Mouse (Mus musculus) liver, embryonic 16.5 days (tissue): Measurements from ENCODE around the gene Chrna1. TPM values are rescaled to one million over a fixed set of nuclear protein-coding genes. Genes with fewer than 3 reads are reported as not detected.

Experiments
- ATAC-seq: fragments of 200-750 bp; cut with Nextera tagmentation; 2 replicates; pipeline ENCODE4 v1.8.0; 2017; ENCODE audit warnings: low read depth, mild to moderate bottlenecking, moderate number of reproducible peaks, moderate library complexity
- H3K27ac ChIP-seq: fragments of 300-500 bp; sonication (generic); 2 replicates; pipeline ENCODE4 v1.5.1; 2014; ENCODE audit warnings: mild to moderate bottlenecking, low read length
- H3K27me3 ChIP-seq: fragments of 300-500 bp; sonication (generic); 2 replicates; pipeline ENCODE4 v1.6.1; 2014; ENCODE audit warnings: low read depth, low read length, mixed read lengths; ENCODE audit not compliant: control insufficient read depth, insufficient read depth
- H3K36me3 ChIP-seq: fragments of 300-500 bp; sonication (generic); 2 replicates; pipeline ENCODE4 v1.6.1; 2014; ENCODE audit warnings: mild to moderate bottlenecking; ENCODE audit not compliant: control insufficient read depth, insufficient read depth
- H3K4me1 ChIP-seq: fragments of 300-500 bp; sonication (generic); 2 replicates; pipeline ENCODE4 v1.6.1; 2014; ENCODE audit warnings: low read depth, low read length, mixed read lengths; ENCODE audit not compliant: control insufficient read depth
- H3K4me2 ChIP-seq: fragments of 300-500 bp; sonication (generic); 2 replicates; pipeline ENCODE4 v1.6.1; 2014; ENCODE audit warnings: low read depth, low read length, mixed read lengths
- H3K4me3 ChIP-seq: fragments of 300-500 bp; sonication (generic); 2 replicates; pipeline ENCODE4 v1.5.1; 2014; ENCODE audit warnings: low read depth, mild to moderate bottlenecking, low read length
- H3K9ac ChIP-seq: fragments of 300-500 bp; sonication (generic); 2 replicates; pipeline ENCODE4 v1.6.1; 2014; ENCODE audit warnings: low read depth, low read length
- H3K9me3 ChIP-seq: fragments of 300-500 bp; sonication (generic); replicated peaks from 2 replicates; pipeline ENCODE4 v1.6.1; 2016; ENCODE audit warnings: low read length; ENCODE audit not compliant: control insufficient read depth
- WGBS: fragments of 180-500 bp; shearing (Covaris S2); extraction: QIAGEN DNeasy Blood & Tissue Kit; methylation state at CpG from one replicate; pipeline ENCODE4 v1.1.7; 2014; ENCODE audit not compliant: insufficient replicate concordance; 5-methylcytosine and 5-hydroxymethylcytosine counted together
- polyA plus RNA-seq: library from polyadenylated mRNA; unstranded; fragments of >200 nt; fragmentation: Nextera tagmentation; extraction: Ambion mirVana; gene quantifications from 2 replicates; pipeline ENCODE4 v1.2.1, GENCODE M21; 2015

Gene Chrna1
- polyA plus RNA-seq, 1 experiment from 2014 or later: 0.26 TPM

- 23% methylated on average over 12 of the region's 12 CpGs for WGBS
- no peaks in the 10 kb centered on the region for H3K4me1 ChIP-seq
- no peak for ATAC-seq
- no peaks in the 10 kb centered on the region for H3K27me3 ChIP-seq
- H3K27ac ChIP-seq: no peak overlapping the region
- peak overlapping the region; percentile 51 for H3K4me3 ChIP-seq
- peak overlapping the region; percentile 71 for H3K4me2 ChIP-seq
- no peaks in the 10 kb centered on the region for H3K36me3 ChIP-seq
- H3K9me3 ChIP-seq: no peaks in the 10 kb centered on the region
- no peak overlapping the region for H3K9ac ChIP-seq
Measured at GRCm38 (mm10) chr2:73585347-73585831, 5.3 kb upstream of the Chrna1 start.

DNA sequence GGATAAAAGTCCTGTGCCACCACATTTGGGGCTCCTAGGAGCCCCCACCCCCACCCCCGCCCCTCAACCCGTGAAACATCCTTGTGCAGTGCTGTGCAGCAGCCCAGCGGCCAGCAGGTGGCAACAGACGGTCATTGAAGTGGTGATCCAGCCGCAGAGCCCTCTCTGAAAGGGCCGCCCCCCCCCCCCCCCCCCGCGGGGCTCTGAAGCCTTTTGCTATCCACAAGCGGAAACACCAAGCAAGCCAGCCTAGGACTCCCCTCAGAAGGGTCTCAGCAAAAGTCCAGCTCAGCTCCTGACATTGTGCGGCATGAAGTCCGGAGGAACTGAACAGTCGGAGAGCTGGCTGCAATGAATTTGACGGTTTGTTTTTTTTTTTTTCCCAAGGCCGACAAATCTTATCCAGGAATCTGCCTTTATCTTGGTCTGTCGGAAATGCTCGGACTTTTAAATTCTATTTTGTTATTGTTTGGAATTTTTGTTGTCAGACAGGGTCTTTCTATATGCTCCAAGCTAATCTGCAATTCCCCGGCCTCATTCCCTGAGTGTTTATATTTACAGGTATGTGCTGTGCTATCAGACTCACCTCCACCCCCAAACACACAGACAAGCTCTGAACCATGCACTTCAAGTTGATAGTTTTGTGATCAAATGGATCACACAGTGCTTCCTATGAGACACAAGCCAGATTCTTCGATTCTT lies 4.7 kb upstream of the Chrna1 start:
- no peak for ATAC-seq
- no peak overlapping the region for H3K9ac ChIP-seq
- no peak overlapping the region for H3K27ac ChIP-seq
- no peaks in the 10 kb centered on the region for H3K9me3 ChIP-seq
- 3% methylated on average over 15 of the region's 18 CpGs for WGBS
- H3K27me3 ChIP-seq: no peaks in the 10 kb centered on the region
- peak overlapping the region; percentile 71 for H3K4me2 ChIP-seq
- no peaks in the 10 kb centered on the region for H3K36me3 ChIP-seq
- no peaks in the 10 kb centered on the region for H3K4me1 ChIP-seq
- peak overlapping the region; percentile 51 for H3K4me3 ChIP-seq

- H3K27ac ChIP-seq: no peak overlapping the region
- no peaks in the 10 kb centered on the region for H3K4me1 ChIP-seq
- no peaks in the 10 kb centered on the region for H3K27me3 ChIP-seq
- ATAC-seq: no peak
- H3K9ac ChIP-seq: no peak overlapping the region
- H3K9me3 ChIP-seq: no peaks in the 10 kb centered on the region
- no peaks in the 10 kb centered on the region for H3K36me3 ChIP-seq
- H3K4me3 ChIP-seq: no peak overlapping the region
- WGBS: 69% methylated on average over 5 of the region's 5 CpGs
- no peak overlapping the region for H3K4me2 ChIP-seq
Measured at GRCm38 (mm10) chr2:73580720-73581119, 582 bp upstream of the Chrna1 start.

DNA sequence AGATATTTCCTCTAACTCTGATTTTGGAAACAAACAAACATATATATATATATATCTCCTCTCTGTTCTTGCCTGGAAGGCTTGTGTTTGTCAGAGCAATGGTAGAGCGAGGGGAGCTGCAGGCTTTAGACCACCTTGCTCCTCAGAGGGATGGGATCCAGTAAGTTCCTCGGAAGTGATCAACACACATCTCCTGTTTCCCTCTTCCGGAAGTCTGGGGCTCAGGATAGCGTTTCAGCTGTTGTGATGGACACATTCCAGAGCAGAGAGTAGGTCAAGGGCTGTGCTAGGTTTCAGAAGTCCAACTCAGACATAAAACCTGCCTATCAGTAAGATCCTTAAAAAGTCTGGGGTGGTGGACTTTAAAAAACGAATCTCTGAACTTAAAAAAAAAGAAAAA lies 970 bp downstream of the Chrna1 start:
- Histone ChIP-seq H3K9me3 (no peaks in the 10 kb centered on the region), H3K27ac (no peak overlapping the region), H3K4me2 (no peak overlapping the region), H3K4me3 (no peak overlapping the region), H3K4me1 (no peaks in the 10 kb centered on the region), H3K27me3 (no peaks in the 10 kb centered on the region), H3K9ac (no peak overlapping the region), H3K36me3 (no peaks in the 10 kb centered on the region)
- WGBS: 36% methylated on average over 5 of the region's 5 CpGs
- no peak for ATAC-seq

DNA sequence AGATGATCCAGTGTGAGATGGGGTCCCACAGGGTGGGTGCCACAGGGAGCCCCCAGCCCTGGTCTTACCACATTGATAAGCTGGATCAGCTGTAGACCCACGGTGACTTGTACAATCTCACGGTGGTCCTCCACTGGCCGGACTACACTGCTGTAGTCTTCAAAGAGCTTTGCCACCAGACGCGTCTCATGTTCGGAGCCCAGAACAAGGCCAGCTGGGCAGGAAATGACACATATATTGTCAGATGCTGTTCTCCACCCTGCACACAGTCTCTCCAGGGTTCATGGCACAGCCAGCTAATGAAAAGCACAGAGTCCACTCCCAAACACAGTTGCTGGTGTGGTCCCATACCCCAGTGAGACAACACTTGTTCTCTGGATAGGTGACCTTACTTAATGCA lies 5.7 kb downstream of the Chrna1 start:
- H3K4me3 ChIP-seq: no peak overlapping the region
- no peaks in the 10 kb centered on the region for H3K27me3 ChIP-seq
- H3K4me1 ChIP-seq: no peaks in the 10 kb centered on the region
- 67% methylated on average over 6 of the region's 6 CpGs for WGBS
- H3K9ac ChIP-seq: no peak overlapping the region
- no peak for ATAC-seq
- H3K36me3 ChIP-seq: no peaks in the 10 kb centered on the region
- no peaks in the 10 kb centered on the region for H3K9me3 ChIP-seq
- H3K4me2 ChIP-seq: no peak overlapping the region
- H3K27ac ChIP-seq: no peak overlapping the region

DNA sequence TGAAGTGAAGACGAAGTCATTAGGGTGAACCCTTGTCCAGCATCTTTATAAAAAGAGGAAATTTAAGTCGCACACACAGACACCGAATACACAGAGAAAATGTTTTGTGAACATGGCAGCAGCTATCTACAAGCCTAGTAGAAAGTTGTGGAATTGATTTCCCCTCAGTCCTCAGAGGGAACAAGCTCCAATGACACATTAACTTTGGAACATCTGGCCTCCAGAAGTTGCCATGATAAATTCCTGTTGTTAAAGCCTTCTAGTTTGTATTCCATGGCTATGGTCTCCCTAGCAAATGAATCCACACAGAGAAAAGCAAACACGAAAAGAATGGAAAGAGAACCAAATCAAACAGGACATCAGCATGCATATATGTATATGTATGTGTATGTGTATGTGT lies 6.6 kb downstream of the Chrna1 start:
- ATAC-seq: no peak
- 63% methylated on average over 4 of the region's 4 CpGs for WGBS
- H3K9me3 ChIP-seq: no peaks in the 10 kb centered on the region
- no peak overlapping the region for H3K4me3 ChIP-seq
- no peaks in the 10 kb centered on the region for H3K36me3 ChIP-seq
- H3K27me3 ChIP-seq: no peaks in the 10 kb centered on the region
- no peak overlapping the region for H3K9ac ChIP-seq
- no peak overlapping the region for H3K4me2 ChIP-seq
- H3K4me1 ChIP-seq: no peaks in the 10 kb centered on the region
- no peak overlapping the region for H3K27ac ChIP-seq

- no peak overlapping the region for H3K9ac ChIP-seq
- no peak overlapping the region for H3K4me3 ChIP-seq
- no peaks in the 10 kb centered on the region for H3K27me3 ChIP-seq
- H3K9me3 ChIP-seq: no peaks in the 10 kb centered on the region
- no peak overlapping the region for H3K27ac ChIP-seq
- no peaks in the 10 kb centered on the region for H3K36me3 ChIP-seq
- H3K4me2 ChIP-seq: no peak overlapping the region
- no peak for ATAC-seq
- 37% methylated on average over 23 of the region's 23 CpGs for WGBS
- no peaks in the 10 kb centered on the region for H3K4me1 ChIP-seq
Measured at GRCm38 (mm10) chr2:73572539-73573372, 7.4 kb downstream of the Chrna1 start.

DNA sequence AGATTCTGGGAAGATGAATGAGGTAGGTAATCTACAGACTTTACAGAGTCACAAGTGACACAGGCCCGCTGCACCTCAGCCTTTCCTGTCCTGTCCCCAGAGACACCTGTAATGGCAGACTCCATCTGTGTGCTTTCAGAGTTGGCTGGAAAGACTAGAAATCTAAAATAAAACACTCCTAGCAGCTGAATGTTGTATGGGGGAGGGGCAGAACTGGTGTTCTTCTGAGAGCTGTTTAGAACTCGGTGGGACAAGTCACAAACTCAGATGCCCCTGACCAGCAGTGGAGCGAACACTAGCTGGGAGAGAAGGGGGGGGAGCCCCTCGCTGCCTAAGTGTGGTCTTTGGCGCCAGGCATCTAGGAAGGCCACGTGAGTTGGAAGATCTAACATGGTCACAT lies 8.2 kb downstream of the Chrna1 start:
- 57% methylated on average over 6 of the region's 6 CpGs for WGBS
- Histone ChIP-seq H3K4me1 (no peaks in the 10 kb centered on the region), H3K9ac (no peak overlapping the region), H3K4me2 (no peak overlapping the region), H3K27me3 (no peaks in the 10 kb centered on the region), H3K4me3 (no peak overlapping the region), H3K27ac (no peak overlapping the region), H3K36me3 (no peaks in the 10 kb centered on the region), H3K9me3 (no peaks in the 10 kb centered on the region)
- no peak for ATAC-seq

DNA sequence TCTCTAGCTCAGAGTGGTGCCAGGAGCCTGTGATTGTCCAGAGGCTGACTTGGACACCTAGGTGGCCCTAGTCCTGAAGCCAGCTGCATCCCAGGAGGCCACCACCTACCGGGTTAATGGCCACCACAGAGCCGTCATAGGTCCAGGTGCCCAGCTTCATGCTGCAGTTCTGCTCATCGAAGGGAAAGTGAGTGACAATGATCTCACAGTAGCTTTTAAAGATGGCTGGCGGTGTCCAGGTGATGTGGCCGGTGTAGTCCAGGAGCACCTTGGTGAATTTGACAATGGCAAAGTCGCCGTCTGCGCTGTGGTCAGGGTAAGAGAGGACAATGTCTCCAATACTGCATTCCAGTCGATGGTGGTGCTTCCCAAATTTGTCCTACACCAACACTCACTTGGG lies 8.8 kb downstream of the Chrna1 start:
- no peak for ATAC-seq
- H3K36me3 ChIP-seq: no peaks in the 10 kb centered on the region
- no peak overlapping the region for H3K4me2 ChIP-seq
- no peak overlapping the region for H3K27ac ChIP-seq
- H3K9me3 ChIP-seq: no peaks in the 10 kb centered on the region
- H3K4me3 ChIP-seq: no peak overlapping the region
- no peaks in the 10 kb centered on the region for H3K27me3 ChIP-seq
- no peaks in the 10 kb centered on the region for H3K4me1 ChIP-seq
- no peak overlapping the region for H3K9ac ChIP-seq
- WGBS: 74% methylated on average over 9 of the region's 9 CpGs
